Mouse (Mus musculus): Measurements from ENCODE around the gene A630095N17Rik. TPM values are rescaled to one million over a fixed set of nuclear protein-coding genes. Genes with fewer than 3 reads are reported as not detected.

The A630095N17Rik gene
- polyA plus RNA-seq, 1 experiment = not detected

DNA sequence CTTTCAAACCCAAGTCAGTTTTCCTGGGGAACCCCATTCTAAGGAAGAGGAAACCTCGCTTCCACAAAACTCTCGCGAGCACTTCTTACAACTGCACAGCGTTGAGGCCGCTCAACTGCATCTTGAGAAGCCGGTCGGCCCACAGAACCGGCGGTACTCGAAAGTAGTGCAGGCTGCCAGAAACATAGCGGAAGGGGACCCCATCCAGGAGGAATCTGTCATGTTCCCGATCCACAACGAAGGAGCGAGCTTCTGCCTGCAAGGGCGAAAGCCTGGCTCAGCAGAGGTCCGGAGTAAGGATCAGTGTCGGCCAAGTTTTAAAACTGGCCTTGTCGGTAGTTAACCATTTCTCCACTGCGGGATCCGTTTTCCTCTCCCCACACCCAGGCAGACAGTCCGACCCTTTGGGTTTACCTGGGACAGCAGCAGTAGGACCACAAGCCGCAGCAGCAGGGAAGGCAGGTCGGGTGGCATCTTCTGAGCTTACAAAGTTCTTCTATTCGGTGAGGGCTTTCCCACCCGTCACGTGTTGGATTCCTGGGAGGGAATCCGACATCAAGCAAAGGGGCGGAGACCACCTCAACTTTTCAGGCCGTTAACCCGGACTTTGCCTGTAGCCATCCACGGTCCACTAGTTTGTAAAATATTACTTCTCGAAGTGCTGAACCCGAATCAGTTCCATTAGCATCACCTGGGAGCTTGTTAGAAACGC lies 22.8 kb downstream of the A630095N17Rik start:
- WGBS = 14% methylated on average over 34 of the region's 34 CpGs
- peak; percentile 52 for DNase-seq
- no peak for TF ChIP-seq POLR2A (IDR thresholded peaks at IDR 0.05; ENCODE audit: borderline replicate concordance, extremely low read depth, low read depth, low read length)
- no peak for TF ChIP-seq CTCF (IDR thresholded peaks at IDR 0.05; ENCODE audit: insufficient read depth, low read length)

DNA sequence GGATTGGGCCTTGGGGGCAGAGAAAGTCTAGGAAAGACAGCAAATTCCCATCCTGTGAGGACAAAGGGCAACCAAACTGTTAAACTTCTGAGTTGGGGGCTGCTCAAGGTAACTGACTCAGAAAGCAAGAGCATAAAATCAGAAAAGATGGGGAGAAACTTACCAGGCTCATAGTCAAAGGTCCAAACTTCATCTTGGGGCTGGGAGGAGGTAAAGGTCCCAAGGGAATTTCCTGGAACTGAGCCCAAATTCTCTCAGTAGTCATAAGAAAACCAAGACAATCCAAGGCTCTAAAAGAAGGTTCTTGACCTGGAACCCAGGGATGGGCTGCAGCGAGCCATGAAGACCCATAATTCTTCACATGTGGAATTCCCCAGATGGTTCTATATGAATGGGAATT lies 30.7 kb downstream of the A630095N17Rik start:
- TF ChIP-seq POLR2A (IDR thresholded peaks at IDR 0.05; ENCODE audit: borderline replicate concordance, extremely low read depth, low read depth, low read length) (no peak), CTCF (IDR thresholded peaks at IDR 0.05; ENCODE audit: insufficient read depth, low read length) (no peak)
- H3K4me3 ChIP-seq (replicated peaks; ENCODE audit: extremely low read depth, low read depth, low read length) = no peak overlapping the region
- no peak for DNase-seq
- no peaks in the 10 kb centered on the region for H3K4me1 ChIP-seq (ENCODE audit: control insufficient read depth, insufficient read depth, low read length)
- WGBS = 97% methylated on average over 1 of the region's 1 CpGs

More for the DNA sequence above, 22.8 kb downstream of the A630095N17Rik start:
- Histone ChIP-seq H3K4me3 (replicated peaks; ENCODE audit: extremely low read depth, low read depth, low read length) (peak overlapping the region; percentile 69), H3K4me1 (ENCODE audit: control insufficient read depth, insufficient read depth, low read length) (peaks cover 13% of the 10 kb centered on the region)

DNA sequence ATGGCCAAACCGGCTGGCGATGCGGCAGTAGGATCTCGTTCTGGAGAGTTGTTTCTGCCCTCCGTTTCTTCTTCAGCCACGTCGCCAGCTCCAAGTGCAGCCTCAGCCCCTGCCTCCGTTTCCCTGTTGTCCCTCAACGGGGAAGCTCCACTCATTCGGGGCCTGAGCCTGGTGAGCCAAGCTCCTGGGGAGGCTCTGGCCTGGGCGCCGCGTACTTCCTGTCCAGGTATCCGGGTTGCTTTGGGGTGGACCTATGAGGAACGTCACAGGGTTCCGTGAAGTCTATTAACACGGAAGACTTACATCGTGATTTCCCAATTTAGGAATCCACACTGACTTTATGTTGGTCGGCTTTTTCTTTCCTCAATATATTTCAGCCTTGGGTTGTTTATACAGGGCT lies 39.5 kb downstream of the A630095N17Rik start:
- WGBS = under 1% methylated on average over 19 of the region's 19 CpGs
- Histone ChIP-seq H3K4me1 (ENCODE audit: control insufficient read depth, insufficient read depth, low read length) (peaks cover 12% of the 10 kb centered on the region), H3K4me3 (replicated peaks; ENCODE audit: extremely low read depth, low read depth, low read length) (peak overlapping the region; percentile 99)
- DNase-seq = no peak
- no peak for TF ChIP-seq CTCF (IDR thresholded peaks at IDR 0.05; ENCODE audit: insufficient read depth, low read length)
- TF ChIP-seq POLR2A (IDR thresholded peaks at IDR 0.05; ENCODE audit: borderline replicate concordance, extremely low read depth, low read depth, low read length) = peak; percentile 30; the same call in 1 of the 2 replicates

DNA sequence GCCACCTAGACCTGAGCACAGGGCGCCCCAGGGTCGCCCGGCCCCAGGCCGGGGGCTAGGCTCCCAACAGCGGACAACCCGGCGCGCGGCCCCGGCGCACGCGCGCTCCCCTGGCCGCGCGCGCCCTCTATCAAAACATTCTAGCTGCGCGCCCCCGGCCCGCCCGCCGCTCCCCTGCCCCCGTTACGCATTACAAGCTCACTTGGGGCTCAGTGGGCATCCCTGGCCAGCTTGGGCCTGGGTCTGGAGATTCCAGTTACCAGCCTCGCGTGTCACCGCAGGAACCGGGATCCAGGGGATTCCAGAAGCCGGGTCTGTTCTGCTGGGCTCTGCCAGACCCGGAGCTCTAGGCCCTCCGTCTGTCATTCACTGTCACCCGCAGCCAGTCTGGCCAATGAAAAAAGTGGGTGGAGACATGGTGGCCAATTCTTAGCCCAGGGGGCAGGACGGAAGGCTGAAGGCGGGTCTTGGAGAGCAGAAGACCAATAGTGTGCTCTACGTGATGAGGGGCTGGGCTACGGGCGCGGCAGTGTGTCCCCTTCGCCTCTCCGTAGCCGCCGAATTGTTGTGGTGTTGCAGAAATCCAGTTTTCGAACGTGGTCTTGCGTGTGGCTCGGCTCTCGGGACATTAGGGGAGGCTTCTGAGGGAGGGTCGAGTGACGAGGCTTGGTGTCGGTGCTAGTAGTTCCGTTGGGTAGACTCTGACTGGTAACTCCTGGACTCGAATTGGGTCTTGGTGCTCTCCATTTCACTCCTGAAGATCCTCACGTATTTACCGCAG lies 40.1 kb downstream of the A630095N17Rik start, which contains the start of the genes Ankzf1 and Atg9a:
Gene Ankzf1 (plus strand): TSS at position 530 of the 781 bp plus-strand sequence.
Gene Atg9a (minus strand): TSS at position 575 of the 781 bp plus-strand sequence.
- Histone ChIP-seq H3K4me1 (ENCODE audit: control insufficient read depth, insufficient read depth, low read length) (peaks cover 12% of the 10 kb centered on the region), H3K4me3 (replicated peaks; ENCODE audit: extremely low read depth, low read depth, low read length) (peak within 1 kb of the TSS; percentile 99)
- peak; percentile 91 for DNase-seq
- peak; percentile 84; the same call in 1 of the 2 replicates for TF ChIP-seq POLR2A (IDR thresholded peaks at IDR 0.05; ENCODE audit: borderline replicate concordance, extremely low read depth, low read depth, low read length)
- 0 out of 2 replicates have a peak, but pooled peaks have one; percentile 3 for TF ChIP-seq CTCF (IDR thresholded peaks at IDR 0.05; ENCODE audit: insufficient read depth, low read length)
- WGBS = 1% methylated on average over 56 of the region's 56 CpGs

DNA sequence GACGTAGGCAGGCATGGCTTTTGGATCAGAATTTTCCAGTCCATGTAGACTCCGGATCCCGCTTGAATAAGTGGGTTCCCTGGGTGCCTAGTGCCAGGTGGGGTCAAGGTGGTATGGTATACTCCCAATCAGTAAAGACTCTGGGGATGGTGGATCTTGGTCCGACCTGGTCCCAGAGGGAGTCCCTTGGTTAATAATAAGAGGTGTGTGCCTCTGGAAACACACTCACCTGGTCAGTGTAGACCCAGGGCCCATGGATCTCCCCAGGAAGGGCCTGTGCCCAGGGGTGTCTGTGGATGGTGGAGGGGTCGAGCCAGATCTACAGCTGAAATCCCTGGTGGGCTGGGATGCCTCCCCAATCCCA lies 40.7 kb downstream of the A630095N17Rik start:
- DNase-seq = peak; percentile 44
- Histone ChIP-seq H3K4me1 (ENCODE audit: control insufficient read depth, insufficient read depth, low read length) (peaks cover 12% of the 10 kb centered on the region), H3K4me3 (replicated peaks; ENCODE audit: extremely low read depth, low read depth, low read length) (peak overlapping the region; percentile 97)
- WGBS = 40% methylated on average over 5 of the region's 5 CpGs
- no peak for TF ChIP-seq CTCF (IDR thresholded peaks at IDR 0.05; ENCODE audit: insufficient read depth, low read length)

DNA sequence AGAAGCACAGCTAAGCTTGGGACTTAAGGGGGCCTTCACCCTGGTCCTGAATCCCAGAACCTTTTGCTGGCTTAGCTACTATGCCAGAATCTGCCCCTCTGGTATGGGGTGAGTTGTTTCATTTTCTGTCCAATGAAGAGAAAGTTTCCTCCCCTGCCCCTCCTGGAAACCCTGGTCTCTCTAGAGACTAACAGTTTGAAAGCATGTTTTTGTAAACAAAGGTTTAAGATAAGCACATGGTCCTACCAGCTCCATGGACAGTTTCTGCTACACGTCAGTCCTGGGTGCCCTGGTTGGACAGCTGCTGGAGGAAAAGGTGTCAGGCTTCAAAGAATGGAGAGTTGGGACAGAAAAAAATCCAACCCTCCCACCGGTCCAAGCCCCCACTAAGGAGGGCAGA lies 41.3 kb downstream of the A630095N17Rik start:
- Histone ChIP-seq H3K4me3 (replicated peaks; ENCODE audit: extremely low read depth, low read depth, low read length) (no peak overlapping the region), H3K4me1 (ENCODE audit: control insufficient read depth, insufficient read depth, low read length) (peaks cover 12% of the 10 kb centered on the region)
- no peak for DNase-seq
- 41% methylated on average over 2 of the region's 2 CpGs for WGBS
- TF ChIP-seq POLR2A (IDR thresholded peaks at IDR 0.05; ENCODE audit: borderline replicate concordance, extremely low read depth, low read depth, low read length) = no peak
- TF ChIP-seq CTCF (IDR thresholded peaks at IDR 0.05; ENCODE audit: insufficient read depth, low read length) = no peak

DNA sequence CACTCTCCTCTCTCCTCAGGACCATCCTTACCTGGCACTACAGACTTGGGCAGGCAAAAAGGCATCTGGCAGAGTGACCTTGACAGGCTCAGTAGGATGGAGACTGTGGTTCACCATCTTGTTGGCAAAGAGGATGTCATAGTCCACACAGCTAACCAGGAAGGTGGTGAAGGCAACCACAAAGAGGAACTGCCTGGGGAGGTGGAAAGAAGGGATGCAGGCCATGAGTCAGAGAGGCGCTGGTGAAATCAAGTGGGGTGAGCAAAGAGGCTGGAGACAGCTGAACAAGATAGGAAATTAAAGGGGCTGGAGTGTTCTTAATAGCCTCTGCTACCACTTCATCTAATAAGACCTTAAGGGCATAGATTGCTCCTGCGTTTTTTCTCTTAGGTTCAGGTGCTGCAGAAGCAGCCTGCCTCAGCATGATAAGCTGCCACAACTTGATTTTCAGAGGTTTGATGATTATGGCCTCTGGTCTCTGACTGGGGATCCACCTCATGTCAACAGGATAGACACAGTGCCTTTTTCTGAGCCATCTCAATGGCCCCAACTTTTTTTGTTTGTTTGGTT lies 43.9 kb downstream of the A630095N17Rik start:
- TF ChIP-seq CTCF (IDR thresholded peaks at IDR 0.05; ENCODE audit: insufficient read depth, low read length) = no peak
- TF ChIP-seq POLR2A (IDR thresholded peaks at IDR 0.05; ENCODE audit: borderline replicate concordance, extremely low read depth, low read depth, low read length) = no peak
- no peak for DNase-seq
- Histone ChIP-seq H3K4me3 (replicated peaks; ENCODE audit: extremely low read depth, low read depth, low read length) (no peak overlapping the region), H3K4me1 (ENCODE audit: control insufficient read depth, insufficient read depth, low read length) (peaks cover 8% of the 10 kb centered on the region)
- 74% methylated on average over 2 of the region's 2 CpGs for WGBS

DNA sequence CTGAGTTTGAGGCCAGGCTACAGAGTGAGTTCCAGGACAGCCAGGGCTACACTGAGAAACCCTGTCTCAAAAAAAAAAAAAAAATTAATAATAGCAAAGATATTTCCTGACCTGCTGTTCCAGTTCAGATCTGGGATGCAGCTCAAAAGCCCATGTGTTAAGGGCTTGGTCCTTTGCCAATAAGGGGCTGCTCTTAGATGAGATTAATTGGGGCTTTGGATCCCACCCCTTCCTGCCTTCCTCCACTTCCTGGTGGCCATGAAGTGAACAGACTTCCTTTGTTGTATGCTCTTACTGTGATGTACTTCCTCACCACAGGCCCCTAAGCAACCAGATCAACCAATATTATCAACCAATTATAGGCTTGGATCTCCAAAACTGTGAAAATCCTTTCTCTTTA lies 44.8 kb downstream of the A630095N17Rik start:
- no peak overlapping the region for H3K4me3 ChIP-seq (replicated peaks; ENCODE audit: extremely low read depth, low read depth, low read length)
- DNase-seq = no peak
- TF ChIP-seq CTCF (IDR thresholded peaks at IDR 0.05; ENCODE audit: insufficient read depth, low read length) = no peak
- no peak for TF ChIP-seq POLR2A (IDR thresholded peaks at IDR 0.05; ENCODE audit: borderline replicate concordance, extremely low read depth, low read depth, low read length)

DNA sequence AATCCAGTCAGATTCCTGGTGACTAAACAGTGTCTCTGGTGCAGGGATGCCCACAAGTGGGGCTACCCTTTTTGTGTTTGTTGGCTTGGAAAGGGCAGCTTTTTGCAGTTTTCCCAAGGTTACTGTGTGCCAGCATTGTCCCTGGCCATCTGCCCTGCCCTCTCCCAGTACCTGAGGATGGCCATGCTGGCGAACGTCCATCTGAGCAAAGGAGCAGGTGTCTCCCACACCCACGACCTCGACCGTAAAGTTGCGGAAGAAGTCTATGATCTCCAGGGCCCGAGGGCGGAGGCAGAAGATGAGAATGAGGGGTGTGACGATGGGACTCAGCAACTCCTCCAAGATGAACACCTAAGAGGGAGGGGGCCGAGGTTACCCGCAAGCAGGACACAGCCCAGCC lies 46.4 kb downstream of the A630095N17Rik start:
- Histone ChIP-seq H3K4me3 (replicated peaks; ENCODE audit: extremely low read depth, low read depth, low read length) (no peak overlapping the region), H3K4me1 (ENCODE audit: control insufficient read depth, insufficient read depth, low read length) (0 out of 2 replicates have a peak, but pooled peaks cover 2% of the 10 kb centered on the region)
- no peak for DNase-seq
- TF ChIP-seq CTCF (IDR thresholded peaks at IDR 0.05; ENCODE audit: insufficient read depth, low read length) = no peak
- no peak for TF ChIP-seq POLR2A (IDR thresholded peaks at IDR 0.05; ENCODE audit: borderline replicate concordance, extremely low read depth, low read depth, low read length)
- WGBS = 94% methylated on average over 11 of the region's 11 CpGs

More for the DNA sequence above, 44.8 kb downstream of the A630095N17Rik start:
- H3K4me1 ChIP-seq (ENCODE audit: control insufficient read depth, insufficient read depth, low read length) = peaks cover 8% of the 10 kb centered on the region

Measured in lung, adult 2 months (tissue).